ENCODE assay signal across 16 mouse cellular contexts in the genomic region with DNA sequence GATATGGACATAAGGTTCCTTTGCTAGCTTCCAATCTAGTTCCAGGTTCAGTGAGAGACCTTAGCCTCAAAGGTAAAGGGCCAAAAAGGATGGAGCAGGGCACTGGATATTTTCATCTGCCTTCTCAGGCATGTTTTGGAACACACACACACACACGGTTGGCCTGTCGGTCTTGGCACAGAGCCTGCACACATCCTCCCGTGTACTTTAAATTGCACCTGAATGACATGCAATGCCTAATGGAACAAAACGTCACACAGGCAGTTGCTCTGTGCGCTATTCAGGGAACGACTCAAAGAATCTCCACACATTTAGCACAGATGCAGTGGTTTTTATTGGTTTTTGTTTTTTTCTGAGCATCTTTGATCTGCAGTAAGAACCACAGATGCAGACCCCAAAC. TPM values are rescaled to one million over a fixed set of nuclear protein-coding genes. Genes with fewer than 3 reads are reported as not detected.
"Had no signal": no experiment of that assay in that cellular context is flagged by ENCODE, and none has a peak within 500 bp of the region (broad histone marks: within the 10 kb centered on the region; RNA-seq: fewer than 3 reads in every experiment).

No protein-coding gene starts in this region.

- H3K9ac ChIP-seq: limb, embryonic 15.5 days; liver, embryonic 12.5 days; lung, embryonic 14.5 days; neural tube, embryonic 15.5 days had no signal

- H3K9me3 ChIP-seq: limb, embryonic 15.5 days; liver, embryonic 12.5 days; midbrain, embryonic 10.5 days; neural tube, embryonic 15.5 days had no signal

- H3K36me3 ChIP-seq: limb, embryonic 15.5 days; liver, embryonic 12.5 days; midbrain, embryonic 10.5 days; neural tube, embryonic 15.5 days had no signal

- ATAC-seq: liver, embryonic 12.5 days had no signal

- H3K4me2 ChIP-seq: limb, embryonic 15.5 days; liver, embryonic 12.5 days; lung, embryonic 14.5 days; neural tube, embryonic 15.5 days had no signal

- H3K27ac ChIP-seq: left cerebral cortex, adult 2 months; limb, embryonic 15.5 days; liver, embryonic 12.5 days; midbrain, embryonic 10.5 days; neural tube, embryonic 15.5 days had no signal

- H3K4me1 ChIP-seq: limb, embryonic 15.5 days; liver, embryonic 12.5 days had no signal

- H3K27me3 ChIP-seq: limb, embryonic 15.5 days; liver, embryonic 12.5 days; neural tube, embryonic 15.5 days had no signal

- H3K4me3 ChIP-seq: left cerebral cortex, adult 2 months; limb, embryonic 15.5 days; liver, embryonic 12.5 days; midbrain, embryonic 10.5 days; neural tube, embryonic 15.5 days had no signal

- DNase-seq: kidney, adult 18-20 months; kidney, postnatal 10 days; kidney, postnatal 4 days; lung, embryonic 14.5 days; lung, postnatal 10 days; lung, postnatal 4 days; right cerebral cortex, postnatal 4 days; spleen, adult 18-20 months; thymus, adult 18-20 months; thymus, postnatal 14 days had no signal

RNA-seq across cellular contexts. Expression of gene Fam189a1, which starts 11.5 kb away (rescaled TPM):
- polyA plus RNA-seq: liver, embryonic 12.5 days; liver, embryonic 16.5 days had no signal
